Mouse (Mus musculus) heart, adult 11 months (tissue): ENCODE measurements around the gene Pde2a.

Experiments
- DNase-seq: peaks from one replicate; pipeline ENCODE4 v3.0.0; 2022

The Pde2a gene

GRCm38 (mm10) chr7:101421529-101421928 is at the start of gene Pde2a:
TSS of gene Pde2a (plus strand) at chr7:101421691.
- no peak for DNase-seq

GRCm38 (mm10) chr7:101373082-101373481 is 48.4 kb upstream of the Pde2a start:
- DNase-seq = peak; percentile 92

DNA sequence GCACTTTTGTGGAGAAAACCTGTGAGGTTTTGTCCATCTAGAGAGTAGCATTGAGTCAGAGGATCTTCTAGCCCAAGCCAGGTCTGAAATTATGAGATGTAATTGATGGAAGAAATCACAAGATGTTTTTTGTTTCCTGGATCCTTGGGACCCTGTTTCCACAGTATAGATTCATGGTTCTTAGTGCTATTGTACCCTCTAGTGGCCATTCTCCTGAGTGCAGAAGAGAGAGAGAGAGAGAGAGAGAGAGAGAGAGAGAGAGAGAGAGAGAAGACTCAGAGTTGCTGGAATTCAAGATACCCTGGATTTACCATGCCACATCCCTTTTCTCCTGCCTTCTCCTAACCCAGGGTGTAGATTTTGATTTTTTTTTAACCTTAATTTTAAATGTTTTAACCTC is 47.3 kb upstream of the Pde2a start:
- no peak for DNase-seq

GRCm38 (mm10) chr7:101376701-101377340 is 44.7 kb upstream of the Pde2a start:
- DNase-seq = peak; percentile 90

- DNase-seq = peak; percentile 99
These were observed 43.7 kb upstream of the Pde2a start for GRCm38 (mm10) chr7:101377741-101378262.

DNA sequence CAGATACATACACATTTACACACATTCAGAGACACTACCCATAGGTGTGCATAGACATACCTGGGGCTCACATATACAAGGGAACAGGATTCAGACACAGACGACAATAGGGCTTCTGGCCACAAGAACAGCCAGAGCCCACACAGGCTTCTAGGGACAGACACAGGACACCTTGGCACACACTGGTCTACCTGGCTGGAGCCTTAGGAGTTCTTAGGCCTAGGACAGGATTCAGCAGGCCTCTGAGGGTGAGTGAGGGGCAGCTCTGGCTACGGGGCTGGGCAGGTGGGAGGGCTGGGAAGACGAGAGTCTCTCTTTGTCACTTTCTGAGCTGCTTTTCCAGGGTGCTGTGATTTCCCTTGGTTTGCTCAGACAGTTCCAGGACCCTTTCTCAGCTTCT is 43.2 kb upstream of the Pde2a start:
- peak; percentile 95 for DNase-seq

GRCm38 (mm10) chr7:101378796-101379465 is 42.6 kb upstream of the Pde2a start:
- peak; percentile 95 for DNase-seq

- DNase-seq = peak; percentile 97
These were observed 41.8 kb upstream of the Pde2a start for GRCm38 (mm10) chr7:101379732-101380131.

- peak; percentile 89 for DNase-seq
These were observed 40.0 kb upstream of the Pde2a start for GRCm38 (mm10) chr7:101381512-101381911.

DNA sequence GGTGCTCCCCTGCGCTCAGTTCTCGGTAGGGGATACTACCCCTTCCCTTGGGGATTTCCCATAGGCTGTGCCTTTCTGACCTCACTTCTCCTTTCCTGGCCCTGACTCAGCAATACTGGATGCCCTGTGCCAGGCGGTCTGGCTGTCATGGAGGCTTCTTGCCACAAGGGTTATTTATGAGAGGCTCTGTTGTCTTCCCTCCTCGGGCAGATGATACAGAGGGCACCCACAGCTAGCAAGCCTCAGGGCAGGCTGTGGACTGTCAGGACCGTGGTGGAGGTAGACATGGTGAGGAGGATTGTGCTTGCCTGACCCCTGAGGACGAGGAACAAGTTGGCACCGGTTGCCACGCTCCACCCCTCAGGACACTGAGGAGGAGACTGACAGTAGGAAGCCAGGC is 39.1 kb upstream of the Pde2a start:
- peak; percentile 97 for DNase-seq

DNA sequence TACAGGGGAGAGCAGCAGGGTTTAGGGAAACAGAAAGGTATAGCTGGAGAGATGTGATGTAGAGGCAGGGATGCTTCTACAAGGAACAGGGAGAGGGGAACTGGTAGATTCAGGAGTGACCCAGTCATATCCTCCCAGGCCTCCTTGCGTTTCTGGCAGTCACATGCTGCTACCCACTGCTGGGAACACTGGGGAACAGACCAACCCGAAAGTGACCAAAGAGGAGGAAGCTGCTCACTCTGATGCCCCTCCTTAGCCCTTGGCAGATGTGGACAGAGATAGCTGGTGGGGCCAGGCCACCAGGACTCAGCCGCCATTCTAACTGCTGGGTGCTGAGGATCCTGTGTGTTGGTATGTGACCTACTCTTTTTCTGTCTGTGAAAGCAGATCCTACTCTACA is 37.7 kb upstream of the Pde2a start:
- DNase-seq = peak; percentile 98

DNA sequence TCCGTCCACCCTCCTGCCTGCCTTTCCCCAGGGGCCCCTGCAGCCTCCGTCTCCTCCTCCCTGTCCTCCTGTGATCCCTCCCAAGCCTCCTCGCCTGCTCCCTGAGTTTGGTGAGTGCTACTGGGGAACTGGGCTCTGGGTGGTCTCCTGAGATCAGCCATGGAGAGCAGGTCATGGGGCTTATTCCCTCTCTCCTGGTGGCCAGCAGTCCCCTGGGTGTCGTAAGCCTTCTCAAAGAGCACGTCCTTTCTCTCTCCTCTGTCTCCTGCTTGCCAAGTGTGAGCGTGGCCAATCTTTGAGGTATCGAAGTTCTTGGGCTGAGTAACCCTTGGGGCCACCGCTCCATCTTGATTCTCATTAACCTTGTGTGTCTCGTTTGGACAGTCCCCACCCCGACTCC is 36.6 kb upstream of the Pde2a start:
- peak; percentile 95 for DNase-seq

DNA sequence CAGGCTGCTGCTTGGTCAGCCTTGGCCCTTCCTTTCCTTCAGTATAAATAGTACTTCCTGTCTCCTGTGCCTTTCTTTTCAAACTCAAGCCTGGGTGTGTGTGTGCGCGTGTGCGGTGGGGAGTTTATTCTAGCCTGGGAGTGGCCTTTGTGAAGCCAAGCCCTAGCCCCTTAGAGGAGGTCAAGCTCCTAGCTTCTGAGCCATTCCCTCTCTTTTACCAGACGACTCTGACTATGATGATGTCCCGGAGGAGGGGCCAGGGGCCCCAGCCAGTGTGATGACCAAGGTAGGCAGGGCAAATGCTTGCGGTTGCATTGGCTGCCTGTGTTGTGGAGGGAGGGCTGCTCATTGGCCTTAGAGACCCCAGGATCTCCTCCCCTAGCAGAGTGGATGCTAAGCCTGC is 36.2 kb upstream of the Pde2a start:
- peak; percentile 97 for DNase-seq

DNA sequence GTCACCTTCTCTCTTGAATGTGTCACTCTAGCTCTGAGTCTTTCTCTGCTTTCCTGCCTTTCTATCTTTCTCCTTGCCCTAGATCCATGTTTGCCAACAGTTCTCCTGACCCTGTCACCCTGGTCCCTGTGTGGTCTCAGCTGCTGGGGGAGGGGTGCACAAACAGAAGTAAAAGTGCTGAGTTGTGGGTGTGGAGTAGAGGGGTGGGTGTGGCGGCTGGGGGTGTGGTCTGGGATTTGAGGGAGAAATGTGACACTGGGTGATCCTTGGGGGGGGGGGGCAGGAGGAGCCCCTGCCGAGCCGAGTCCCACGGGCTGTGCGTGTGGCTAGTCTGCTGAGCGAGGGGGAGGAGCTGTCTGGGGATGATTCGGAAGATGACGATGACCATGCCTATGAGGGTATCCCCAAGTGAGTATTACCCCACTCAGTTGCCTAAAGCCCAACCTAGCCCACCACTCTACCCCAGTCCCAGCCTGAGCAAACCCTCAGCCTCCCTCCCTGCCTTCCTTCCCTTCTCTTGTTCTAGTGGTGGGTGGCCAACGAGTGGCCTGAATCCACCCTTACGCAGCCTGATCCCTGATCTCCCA is 35.5 kb upstream of the Pde2a start:
- DNase-seq = peak; percentile 94

GRCm38 (mm10) chr7:101389256-101389655 is 32.2 kb upstream of the Pde2a start:
- DNase-seq = no peak

GRCm38 (mm10) chr7:101391909-101392479 is 29.5 kb upstream of the Pde2a start:
- no peak for DNase-seq

DNA sequence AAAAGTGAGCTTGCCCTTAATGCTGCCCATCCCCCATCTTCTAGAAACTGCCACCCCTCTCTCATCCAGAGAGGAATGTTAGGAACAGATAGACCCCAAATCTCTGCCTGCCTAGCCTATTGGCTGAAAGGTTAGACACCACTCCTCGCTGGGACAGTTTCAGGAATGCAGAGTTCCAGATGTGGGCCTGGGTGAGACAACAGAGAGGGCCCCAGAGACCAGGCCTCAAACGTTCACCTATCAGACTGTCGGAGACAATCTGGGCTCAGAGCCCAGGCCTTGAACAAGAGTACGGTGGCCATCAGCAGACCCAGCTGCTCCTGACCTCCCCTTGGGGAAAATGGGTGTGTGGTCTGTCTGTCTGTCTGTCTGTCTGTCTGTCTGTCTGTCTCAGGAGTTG is 28.5 kb upstream of the Pde2a start:
- DNase-seq = peak; percentile 96

- peak; percentile 99 for DNase-seq
These were observed 27.6 kb upstream of the Pde2a start for GRCm38 (mm10) chr7:101393694-101394504.

DNA sequence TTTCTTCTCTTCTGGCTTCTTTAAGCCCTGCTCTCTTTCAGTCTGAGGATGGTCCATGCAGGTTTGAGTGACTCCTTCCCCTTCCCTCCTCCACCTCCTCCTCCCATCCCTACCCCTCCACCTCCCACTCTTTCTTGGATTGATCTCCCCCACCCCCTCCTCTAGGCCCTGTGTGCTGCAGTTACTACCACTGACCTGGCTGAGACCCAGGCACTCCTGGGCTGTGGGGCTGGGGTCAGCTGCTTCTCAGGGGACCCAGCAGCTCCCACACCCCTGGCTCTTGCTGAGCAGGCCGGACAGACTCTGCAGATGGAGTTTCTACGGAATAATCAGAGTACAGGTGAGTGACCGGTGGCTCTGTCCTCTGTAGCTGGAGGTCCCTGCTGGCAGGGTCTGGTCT is 26.9 kb upstream of the Pde2a start:
- DNase-seq = peak; percentile 95

DNA sequence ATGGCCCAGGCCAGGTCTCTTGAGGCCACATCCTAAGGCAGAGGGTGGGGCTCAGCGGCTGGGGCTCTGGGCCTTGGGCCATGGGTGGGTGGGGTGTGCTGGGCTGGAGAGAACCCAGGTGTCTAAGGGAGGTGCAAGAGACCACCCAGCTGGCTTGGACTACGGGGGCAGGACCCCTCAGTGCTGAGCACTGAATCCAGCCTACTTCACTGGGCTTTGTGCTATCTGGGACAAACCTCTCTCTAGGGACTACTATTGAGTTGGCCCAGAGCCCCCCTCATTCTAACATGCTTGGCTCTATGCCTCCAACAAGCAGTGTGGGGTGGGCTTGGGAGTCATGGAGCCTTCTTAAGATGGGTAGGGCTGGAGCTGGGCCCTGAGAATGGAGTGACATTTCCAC is 26.0 kb upstream of the Pde2a start:
- peak; percentile 95 for DNase-seq

- DNase-seq = no peak
These were observed 24.3 kb upstream of the Pde2a start for GRCm38 (mm10) chr7:101397175-101397574.

GRCm38 (mm10) chr7:101401510-101401909 is 20.0 kb upstream of the Pde2a start:
- no peak for DNase-seq

DNA sequence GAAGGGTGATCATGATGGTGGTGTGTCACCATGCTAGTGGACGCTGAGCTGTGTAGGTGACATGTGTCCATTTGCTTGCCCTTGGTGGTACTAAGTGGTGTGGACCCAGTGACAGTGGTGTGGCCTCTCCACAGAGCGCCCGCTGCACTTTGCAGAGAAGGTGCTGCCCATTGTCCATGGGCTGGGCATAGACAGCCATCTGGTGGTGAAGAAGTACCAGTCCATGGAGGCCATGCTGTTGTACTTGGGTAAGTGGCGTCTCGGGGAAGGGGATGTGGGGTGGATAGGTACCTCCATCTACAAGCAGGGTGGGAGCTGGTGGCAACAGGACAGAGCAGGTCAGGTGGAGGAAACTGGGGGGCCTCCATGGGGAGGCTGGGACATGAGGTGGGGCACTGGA is 17.7 kb upstream of the Pde2a start:
- no peak for DNase-seq
